Mouse (Mus musculus) hindbrain, embryonic 11.5 days (tissue): Measurements from ENCODE around the gene Mon2. TPM values are rescaled to one million over a fixed set of nuclear protein-coding genes. Genes with fewer than 3 reads are reported as not detected.

Experiments used
- ATAC-seq: fragments of 200-750 bp; cut with Nextera tagmentation; 2 replicates; pipeline ENCODE4 v1.8.0; 2017; ENCODE audit warnings: mild to moderate bottlenecking, moderate TSS enrichment, moderate library complexity; ENCODE audit not compliant: low FRiP score
- DNase-seq: peaks from one replicate; pipeline ENCODE4 v3.0.0-alpha.2; 2015; ENCODE audit warnings: low spot score
- H3K27ac ChIP-seq: fragments of 300-500 bp; sonication (generic); 2 replicates; pipeline ENCODE4 v1.5.1; 2014; ENCODE audit warnings: mild to moderate bottlenecking, low read depth, low read length
- H3K27me3 ChIP-seq: fragments of 300-500 bp; sonication (generic); 2 replicates; pipeline ENCODE4 v1.6.1; 2014; ENCODE audit warnings: mild to moderate bottlenecking, low read length, moderate library complexity, mixed read lengths; ENCODE audit not compliant: control insufficient read depth, insufficient read depth
- H3K36me3 ChIP-seq: fragments of 300-500 bp; sonication (generic); 2 replicates; pipeline ENCODE4 v1.6.1; 2014; ENCODE audit warnings: mild to moderate bottlenecking, low read length, moderate library complexity, mixed read lengths; ENCODE audit not compliant: control insufficient read depth, insufficient read depth
- H3K4me1 ChIP-seq: fragments of 300-500 bp; sonication (generic); replicated peaks from 2 replicates; pipeline ENCODE4 v1.6.1; 2014; ENCODE audit warnings: low read length, mixed read lengths; ENCODE audit not compliant: control insufficient read depth, insufficient read depth
- H3K4me2 ChIP-seq: fragments of 300-500 bp; sonication (generic); replicated peaks from 2 replicates; pipeline ENCODE4 v1.6.1; 2014; ENCODE audit warnings: mild to moderate bottlenecking, low read depth, low read length
- H3K4me3 ChIP-seq: fragments of 300-500 bp; sonication (generic); 2 replicates; pipeline ENCODE4 v1.5.1; 2014; ENCODE audit warnings: low read depth, low read length
- H3K9ac ChIP-seq: fragments of 300-500 bp; sonication (generic); 2 replicates; pipeline ENCODE4 v1.6.1; 2014; ENCODE audit warnings: low read depth, low read length
- H3K9me3 ChIP-seq: fragments of 300-500 bp; sonication (generic); 2 replicates; pipeline ENCODE4 v1.6.1; 2016; ENCODE audit warnings: low read length; ENCODE audit not compliant: control insufficient read depth
- WGBS: fragments of 180-500 bp; shearing (Covaris S2); extraction: QIAGEN DNeasy Blood & Tissue Kit; methylation state at CpG from one replicate; pipeline ENCODE4 v1.1.7; 2014; 5-methylcytosine and 5-hydroxymethylcytosine counted together
- polyA plus RNA-seq: library from polyadenylated mRNA; unstranded; fragments of >200 nt; fragmentation: Nextera tagmentation; extraction: Ambion mirVana; gene quantifications from 2 replicates; pipeline ENCODE4 v1.2.1, GENCODE M21; 2014

The Mon2 gene
- polyA plus RNA-seq, 1 experiment from 2014 or later, result 34.2 TPM

- Histone ChIP-seq H3K27me3 (no peaks in the 10 kb centered on the region), H3K4me3 (no peak overlapping the region), H3K4me1 (no peaks in the 10 kb centered on the region), H3K4me2 (no peak overlapping the region), H3K9me3 (no peaks in the 10 kb centered on the region), H3K9ac (no peak overlapping the region), H3K27ac (no peak overlapping the region), H3K36me3 (no peaks in the 10 kb centered on the region)
- ATAC-seq, result no peak
- WGBS, result 65% methylated on average over 9 of the region's 9 CpGs
- no peak for DNase-seq
Measured at GRCm38 (mm10) chr10:123084307-123084706, 8.0 kb upstream of the Mon2 start.

- Histone ChIP-seq H3K4me2 (peak overlapping the region; percentile 72), H3K4me1 (no peaks in the 10 kb centered on the region), H3K9ac (peak overlapping the region; percentile 84), H3K27ac (peak overlapping the region; percentile 75), H3K27me3 (no peaks in the 10 kb centered on the region), H3K9me3 (no peaks in the 10 kb centered on the region), H3K4me3 (peak overlapping the region; percentile 90), H3K36me3 (no peaks in the 10 kb centered on the region)
- DNase-seq (no peak), ATAC-seq (peak; percentile 76)
- WGBS, result under 1% methylated on average over 48 of the region's 48 CpGs
Measured at GRCm38 (mm10) chr10:123075751-123076242, 508 bp downstream of the Mon2 start.

- no peaks in the 10 kb centered on the region for H3K36me3 ChIP-seq
- H3K27me3 ChIP-seq, result no peaks in the 10 kb centered on the region
- H3K9me3 ChIP-seq, result no peaks in the 10 kb centered on the region
- no peak overlapping the region for H3K9ac ChIP-seq
- DNase-seq, result no peak
- no peak overlapping the region for H3K4me3 ChIP-seq
- ATAC-seq, result no peak
- no peak overlapping the region for H3K27ac ChIP-seq
- no peaks in the 10 kb centered on the region for H3K4me1 ChIP-seq
- WGBS, result 93% methylated on average over 2 of the region's 2 CpGs
- H3K4me2 ChIP-seq, result no peak overlapping the region
Measured at GRCm38 (mm10) chr10:123071997-123072396, 4.3 kb downstream of the Mon2 start.

- Histone ChIP-seq H3K27ac (no peak overlapping the region), H3K4me1 (no peaks in the 10 kb centered on the region), H3K9ac (no peak overlapping the region), H3K4me3 (no peak overlapping the region), H3K36me3 (no peaks in the 10 kb centered on the region), H3K9me3 (no peaks in the 10 kb centered on the region), H3K27me3 (no peaks in the 10 kb centered on the region), H3K4me2 (no peak overlapping the region)
- DNase-seq (no peak), ATAC-seq (no peak)
- 96% methylated on average over 2 of the region's 2 CpGs for WGBS
Measured at GRCm38 (mm10) chr10:123063021-123063420, 13.3 kb downstream of the Mon2 start.

GRCm38 (mm10) chr10:123060831-123061230, 15.5 kb downstream of the Mon2 start:
- H3K4me3 ChIP-seq, result no peak overlapping the region
- ATAC-seq (no peak), DNase-seq (no peak)
- 91% methylated on average over 6 of the region's 6 CpGs for WGBS
- H3K4me1 ChIP-seq, result no peaks in the 10 kb centered on the region
- no peak overlapping the region for H3K27ac ChIP-seq
- no peak overlapping the region for H3K4me2 ChIP-seq
- no peak overlapping the region for H3K9ac ChIP-seq
- H3K27me3 ChIP-seq, result no peaks in the 10 kb centered on the region
- H3K9me3 ChIP-seq, result no peaks in the 10 kb centered on the region
- H3K36me3 ChIP-seq, result no peaks in the 10 kb centered on the region

GRCm38 (mm10) chr10:123057082-123057481, 19.2 kb downstream of the Mon2 start:
- Histone ChIP-seq H3K36me3 (no peaks in the 10 kb centered on the region), H3K9me3 (no peaks in the 10 kb centered on the region), H3K4me2 (no peak overlapping the region), H3K27me3 (no peaks in the 10 kb centered on the region), H3K9ac (no peak overlapping the region), H3K4me1 (no peaks in the 10 kb centered on the region), H3K4me3 (no peak overlapping the region), H3K27ac (no peak overlapping the region)
- ATAC-seq (no peak), DNase-seq (no peak)
- 78% methylated on average over 1 of the region's 1 CpGs for whole genome bisulfite sequencing

GRCm38 (mm10) chr10:123056463-123056862, 19.8 kb downstream of the Mon2 start:
- Histone ChIP-seq H3K4me1 (no peaks in the 10 kb centered on the region), H3K4me2 (no peak overlapping the region), H3K27me3 (no peaks in the 10 kb centered on the region), H3K4me3 (no peak overlapping the region), H3K9me3 (no peaks in the 10 kb centered on the region), H3K36me3 (no peaks in the 10 kb centered on the region), H3K27ac (no peak overlapping the region), H3K9ac (no peak overlapping the region)
- DNase-seq (peak; percentile 22), ATAC-seq (no peak)
- 85% methylated on average over 10 of the region's 10 CpGs for WGBS

- no peaks in the 10 kb centered on the region for H3K4me1 ChIP-seq
- H3K9ac ChIP-seq, result no peak overlapping the region
- WGBS, result 90% methylated on average over 9 of the region's 9 CpGs
- DNase-seq (no peak), ATAC-seq (no peak)
- H3K4me2 ChIP-seq, result no peak overlapping the region
- no peak overlapping the region for H3K27ac ChIP-seq
- no peaks in the 10 kb centered on the region for H3K9me3 ChIP-seq
- H3K36me3 ChIP-seq, result no peaks in the 10 kb centered on the region
- H3K27me3 ChIP-seq, result no peaks in the 10 kb centered on the region
- H3K4me3 ChIP-seq, result no peak overlapping the region
Measured at GRCm38 (mm10) chr10:123055205-123056000, 20.9 kb downstream of the Mon2 start.

- Histone ChIP-seq H3K27me3 (no peaks in the 10 kb centered on the region), H3K9ac (no peak overlapping the region), H3K9me3 (no peaks in the 10 kb centered on the region), H3K4me1 (no peaks in the 10 kb centered on the region), H3K36me3 (no peaks in the 10 kb centered on the region), H3K4me3 (no peak overlapping the region), H3K27ac (no peak overlapping the region), H3K4me2 (no peak overlapping the region)
- WGBS, result 95% methylated on average over 4 of the region's 4 CpGs
- no peak for ATAC-seq
- no peak for DNase-seq
Measured at GRCm38 (mm10) chr10:123053557-123053956, 22.7 kb downstream of the Mon2 start.
